Mouse (Mus musculus) right cerebral cortex, postnatal 14 days (tissue): Measurements from ENCODE around the gene Smarca2.

Experiments
- DNase-seq: peaks from one replicate; pipeline ENCODE4 v3.0.0; 2022

The Smarca2 gene

DNA sequence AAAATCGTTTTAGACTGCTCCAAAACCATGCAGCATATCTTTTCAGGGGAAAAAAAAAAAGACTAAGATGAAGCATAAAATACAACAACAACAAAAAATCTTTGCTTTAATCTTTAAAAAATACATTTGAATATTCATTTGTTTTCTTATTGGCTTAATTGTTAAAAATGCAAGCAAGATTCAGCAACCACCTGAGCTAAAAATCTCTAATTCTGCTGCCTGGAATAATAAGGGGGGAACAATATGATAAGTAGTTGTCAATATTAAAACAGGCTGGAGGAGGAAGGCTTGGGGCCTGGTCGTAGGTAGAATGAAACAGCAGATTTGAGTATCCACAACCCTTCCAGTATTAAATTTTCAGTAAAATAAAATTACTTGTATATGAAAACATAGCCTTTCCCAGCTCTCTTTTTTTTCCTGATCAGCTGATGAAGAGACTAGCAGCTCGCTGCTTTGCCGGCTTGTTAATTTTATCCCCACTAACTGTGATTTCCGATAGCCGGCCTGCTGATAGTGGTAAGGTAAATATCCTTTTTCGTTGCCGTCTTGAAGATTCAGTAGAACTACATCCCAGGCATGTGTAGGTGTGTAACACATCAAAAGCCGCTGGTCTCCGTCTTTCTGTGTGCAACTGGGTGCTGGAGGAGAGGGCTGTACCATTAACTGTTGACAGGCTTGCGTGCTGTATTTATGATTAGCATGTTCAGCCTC, 144.7 kb downstream of the Smarca2 start:
- DNase-seq: no peak

DNA sequence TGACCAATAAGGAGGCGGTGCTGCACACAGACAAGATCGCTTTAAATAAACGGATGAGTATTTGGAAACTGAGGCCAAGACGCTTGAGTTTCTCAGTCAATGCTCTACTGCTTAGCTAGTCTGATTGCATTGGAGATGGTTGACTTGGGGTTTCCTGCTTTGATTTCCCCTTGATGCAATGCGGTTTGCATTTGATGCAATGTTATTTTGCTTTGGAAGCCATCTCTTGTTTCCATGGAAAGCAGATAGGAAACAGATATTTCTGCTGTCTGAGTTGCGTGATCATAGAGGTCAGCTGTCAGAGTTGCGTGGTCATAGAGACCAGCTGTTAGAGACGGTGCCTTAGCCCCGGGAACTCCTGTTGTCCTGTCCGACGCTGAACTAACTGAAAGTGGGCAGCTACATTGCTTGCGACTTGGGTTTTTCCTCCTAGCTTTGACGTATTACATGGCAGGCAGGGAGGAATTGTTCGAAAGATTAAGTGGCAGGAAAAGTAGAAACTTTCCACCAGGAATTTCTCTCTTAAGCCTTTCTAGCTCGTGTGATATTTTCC, 147.8 kb downstream of the Smarca2 start:
- no peak for DNase-seq

DNA sequence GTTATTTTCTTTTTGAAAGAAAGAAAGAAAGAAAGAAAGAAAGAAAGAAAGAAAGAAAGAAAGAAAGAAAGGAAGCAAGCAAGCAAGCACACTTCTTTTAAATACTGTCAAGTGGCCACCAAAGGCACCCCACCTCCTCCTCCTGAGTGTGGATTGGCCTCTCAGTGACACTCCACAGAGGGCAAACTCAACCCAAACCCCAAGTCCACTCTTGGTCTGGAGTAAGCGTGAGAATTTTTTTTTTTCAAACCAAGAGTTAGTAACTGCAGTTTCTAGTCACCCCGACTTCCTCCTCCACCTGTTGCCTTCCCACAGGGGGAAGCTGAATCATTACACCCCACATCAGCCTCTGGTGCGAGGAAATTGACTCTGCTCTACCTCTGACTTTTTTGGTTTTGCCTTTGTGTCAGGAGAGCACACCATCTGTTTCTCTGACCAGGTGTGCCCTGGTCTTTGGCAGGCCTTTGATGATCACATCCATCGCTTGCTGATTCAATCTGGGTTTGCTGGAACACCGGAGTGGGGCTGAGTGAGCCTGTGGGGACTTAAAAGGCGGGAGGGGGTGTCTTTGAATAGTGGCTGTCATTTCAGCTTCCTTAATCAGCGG, 148.5 kb downstream of the Smarca2 start:
- no peak for DNase-seq

DNA sequence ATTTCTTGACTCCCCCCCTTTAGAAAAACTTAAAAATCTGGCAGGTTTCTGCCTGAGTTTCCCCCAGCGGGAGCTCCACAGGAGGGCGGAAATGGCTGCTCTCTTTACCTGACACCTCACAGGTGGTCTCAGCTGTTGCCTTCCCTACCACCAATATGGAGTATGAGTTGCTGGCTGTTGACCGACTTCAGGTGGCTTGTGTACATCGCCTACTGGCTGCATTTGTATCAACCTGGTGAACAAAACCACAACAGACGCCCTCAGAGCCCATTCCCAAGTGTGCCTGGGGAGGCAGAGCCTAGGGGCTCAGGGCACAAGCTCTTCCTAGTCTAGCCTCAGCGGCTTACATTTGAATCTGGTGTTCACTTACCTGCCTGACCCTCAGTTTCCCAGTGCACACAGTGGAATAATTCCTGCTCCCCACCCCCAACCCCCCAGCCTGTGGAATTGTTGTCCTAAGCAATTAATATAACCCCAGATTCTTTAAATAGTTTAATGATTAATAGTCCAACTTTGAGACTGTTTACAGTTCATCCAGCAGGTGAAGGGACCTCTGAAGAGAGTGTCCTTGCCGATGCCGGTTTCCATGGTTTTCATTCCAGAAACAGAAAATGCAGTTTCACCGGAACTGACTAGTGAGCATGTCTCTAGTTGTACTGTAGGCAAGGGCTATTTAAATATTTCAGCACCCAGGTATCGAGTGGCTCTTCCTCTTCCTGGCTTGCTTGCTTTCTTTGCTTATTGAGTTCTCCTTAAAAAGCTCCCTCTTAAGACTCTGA, 149.4 kb downstream of the Smarca2 start:
- DNase-seq: no peak

GRCm38 (mm10) chr19:26755991-26756390, 151.1 kb downstream of the Smarca2 start:
- no peak for DNase-seq

GRCm38 (mm10) chr19:26756399-26756798, 151.5 kb downstream of the Smarca2 start:
- no peak for DNase-seq

DNA sequence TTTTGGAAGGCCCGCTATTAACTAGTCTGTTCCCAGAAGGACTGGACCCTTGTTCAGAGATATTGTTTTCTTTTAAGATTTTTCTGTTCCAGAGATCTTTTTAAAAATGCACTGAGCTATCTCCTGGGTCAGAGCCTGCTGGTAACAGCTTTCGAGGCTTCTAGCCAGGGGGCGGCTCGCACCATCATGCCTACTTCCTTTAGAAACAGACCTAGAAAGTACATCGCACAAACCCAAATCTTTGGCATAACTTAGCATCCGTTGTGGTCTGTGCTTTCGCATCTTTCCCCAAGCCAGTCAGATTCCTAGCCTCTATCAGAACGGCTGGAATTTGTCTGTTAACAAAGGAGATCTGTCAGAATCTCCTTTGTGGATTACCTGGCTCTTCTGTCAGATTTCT, 153.3 kb downstream of the Smarca2 start:
- no peak for DNase-seq

- DNase-seq: no peak
Observed at GRCm38 (mm10) chr19:26758620-26759019, 153.8 kb downstream of the Smarca2 start.

DNA sequence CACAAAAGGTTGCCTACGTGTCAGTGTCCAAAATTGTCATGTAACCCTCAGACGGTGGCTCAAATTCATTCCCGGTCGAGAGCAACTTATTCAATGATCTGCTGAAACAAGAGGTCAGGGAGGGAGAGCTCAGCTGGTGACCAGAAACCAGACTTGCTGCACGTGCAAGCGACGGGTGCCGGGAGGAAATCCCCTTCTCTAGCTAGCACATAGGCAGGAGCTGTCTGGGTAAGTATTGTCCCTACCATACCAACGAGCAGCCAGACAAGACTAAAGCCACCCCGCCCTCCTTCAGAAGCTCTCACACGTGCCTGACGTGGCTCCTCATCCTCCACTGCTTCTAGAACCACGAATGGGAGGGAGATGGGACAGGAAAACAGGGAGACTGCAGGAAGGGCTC, 154.4 kb downstream of the Smarca2 start:
- no peak for DNase-seq

- DNase-seq: no peak
Observed at GRCm38 (mm10) chr19:26761257-26761656, 156.4 kb downstream of the Smarca2 start.

DNA sequence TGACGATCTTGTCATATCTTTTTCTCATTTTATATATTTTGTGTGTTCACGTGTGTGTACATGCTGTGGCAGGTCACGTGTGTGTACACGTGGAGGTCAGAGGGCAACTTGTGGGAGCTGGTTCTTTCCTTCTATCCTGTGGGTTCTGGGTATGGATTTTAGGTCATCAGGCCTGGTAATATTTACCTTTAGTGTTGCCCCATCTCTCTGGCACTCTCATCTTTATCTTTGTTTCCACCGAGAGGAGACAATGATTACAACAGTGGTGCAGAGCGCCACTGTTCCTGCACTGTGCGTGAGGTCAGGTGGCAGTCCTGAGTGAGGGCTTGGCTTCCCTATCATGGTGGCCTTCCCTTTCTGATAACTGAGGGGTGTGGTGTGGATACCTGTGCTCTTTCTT, 160.6 kb downstream of the Smarca2 start:
- no peak for DNase-seq

GRCm38 (mm10) chr19:26767454-26767853, 162.6 kb downstream of the Smarca2 start:
- no peak for DNase-seq

GRCm38 (mm10) chr19:26767941-26768340, 163.1 kb downstream of the Smarca2 start:
- no peak for DNase-seq

GRCm38 (mm10) chr19:26768846-26769245, 164.0 kb downstream of the Smarca2 start:
- DNase-seq: no peak

- no peak for DNase-seq
Observed at GRCm38 (mm10) chr19:26769609-26770500, 165.0 kb downstream of the Smarca2 start.

DNA sequence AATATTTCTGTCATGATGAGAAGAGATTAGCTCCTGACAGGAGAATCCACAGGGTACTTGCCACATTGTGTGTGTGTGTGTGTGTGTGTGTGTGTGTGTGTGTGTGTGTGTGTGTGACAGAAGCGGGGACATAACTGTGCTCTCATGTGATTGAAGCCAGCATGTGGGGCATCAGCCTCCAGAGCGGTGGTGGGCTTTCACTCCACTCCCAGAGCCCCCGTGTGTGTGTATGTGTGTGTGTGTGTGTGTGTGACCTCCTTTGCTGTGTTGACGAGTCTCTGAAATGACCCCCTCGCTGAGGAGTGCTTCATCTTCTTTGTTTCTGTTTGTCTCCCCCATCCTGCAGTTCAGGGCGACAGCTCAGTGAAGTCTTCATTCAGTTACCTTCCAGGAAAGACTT, 165.7 kb downstream of the Smarca2 start:
- no peak for DNase-seq

- DNase-seq: no peak
Observed at GRCm38 (mm10) chr19:26772051-26772583, 167.3 kb downstream of the Smarca2 start.

DNA sequence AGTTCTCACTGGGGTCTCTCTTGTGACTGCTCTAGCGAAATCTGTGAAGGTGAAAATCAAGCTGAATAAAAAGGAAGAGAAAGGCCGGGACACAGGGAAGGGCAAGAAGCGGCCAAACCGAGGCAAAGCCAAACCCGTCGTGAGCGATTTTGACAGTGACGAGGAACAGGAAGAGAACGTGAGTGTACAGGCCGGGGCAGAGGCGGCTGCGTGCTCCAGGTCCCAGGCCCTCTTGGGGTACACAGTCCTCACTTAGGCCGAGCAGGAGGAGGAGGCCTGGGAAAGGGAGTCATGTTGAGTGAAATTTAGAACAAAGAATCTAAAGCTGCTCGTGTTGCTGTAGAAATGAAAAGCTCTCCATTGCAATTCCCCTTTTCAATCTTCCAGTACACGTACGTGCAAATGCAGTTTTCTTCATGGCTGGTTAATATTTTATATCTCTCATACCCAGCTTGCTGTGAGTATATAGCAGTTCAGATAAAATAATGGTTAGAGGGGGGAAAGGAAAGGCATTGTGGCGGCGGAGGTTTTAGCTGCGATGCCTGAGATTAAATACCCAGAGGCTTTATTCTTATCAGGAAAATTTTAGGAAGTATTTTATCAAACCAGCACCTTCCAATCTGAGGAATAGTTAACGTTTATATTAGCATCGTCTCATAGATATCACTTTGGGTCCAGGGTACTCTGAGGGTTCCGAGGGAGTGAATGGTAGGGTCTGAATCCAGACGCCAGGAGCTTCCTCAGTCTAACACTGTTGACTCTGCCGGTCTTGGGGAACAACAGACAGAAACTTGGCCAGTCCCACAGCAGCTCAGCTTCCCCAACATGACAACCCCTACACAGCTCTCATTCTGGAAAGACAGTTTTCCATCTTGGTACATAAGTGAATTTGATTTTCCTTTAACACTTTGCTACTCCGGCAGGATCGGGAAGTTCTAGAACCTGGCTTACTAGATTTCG, 171.5 kb downstream of the Smarca2 start:
- no peak for DNase-seq

DNA sequence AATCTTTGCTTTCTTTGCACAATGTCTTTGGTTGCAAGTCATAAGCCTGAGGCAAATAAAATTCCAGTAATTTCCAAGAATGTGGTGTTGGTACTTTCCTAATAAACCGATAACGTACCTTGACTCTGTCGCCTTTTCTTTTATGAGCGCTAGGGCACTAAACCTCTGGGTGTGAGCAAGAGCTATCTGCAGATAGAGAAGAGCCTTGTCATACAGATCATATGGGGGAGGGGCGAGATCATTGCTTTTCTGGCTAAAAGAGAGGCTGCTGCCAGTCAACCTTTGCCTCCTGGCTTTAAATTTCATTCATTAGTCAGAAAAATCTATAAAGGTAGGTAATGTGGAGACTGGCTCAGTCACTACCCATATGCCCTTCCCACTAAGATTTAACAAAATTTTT, 173.3 kb downstream of the Smarca2 start:
- DNase-seq: no peak

GRCm38 (mm10) chr19:26781209-26781608, 176.4 kb downstream of the Smarca2 start:
- DNase-seq: no peak

- DNase-seq: no peak
Observed at GRCm38 (mm10) chr19:26788446-26788845, 183.6 kb downstream of the Smarca2 start.
